Mouse (Mus musculus): ENCODE measurements at regions not wholly inside any gene's neighbourhood (a gene's known extent, or its start where the extent isn't known, plus 50 kb on each side); places are given as distances from the start of the nearest gene placed in this dataset.
A peak's percentile ranks its signal among the peaks of the same experiment; 100 is the strongest.
"Not testable (repeated sequence)": the region's sequence is repeated elsewhere in the genome, so short reads cannot be mapped to it uniquely, and the experiment has no call there.

DNA sequence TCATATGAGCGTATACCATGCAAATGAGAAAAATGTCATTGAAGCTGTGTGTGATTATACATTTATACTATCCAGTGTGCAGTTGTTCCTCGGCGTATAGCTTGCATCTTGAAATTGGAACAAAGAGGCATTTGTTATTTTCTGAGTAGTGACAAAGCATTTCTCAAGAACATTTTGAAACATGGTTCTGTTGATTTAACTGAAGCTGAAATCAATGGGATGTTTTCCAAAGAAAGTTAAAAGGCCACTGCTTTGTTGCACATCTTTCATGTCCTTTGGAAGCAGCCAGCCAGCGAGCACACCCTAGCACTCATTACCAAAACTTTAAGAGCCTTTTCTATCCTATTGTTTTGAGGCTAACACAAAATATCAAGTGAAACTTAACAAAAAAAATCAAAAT, 594.1 kb upstream of the Klhl29 start:
- DNase-seq (ENCODE audit: low read depth, low spot score) = no peak

DNA sequence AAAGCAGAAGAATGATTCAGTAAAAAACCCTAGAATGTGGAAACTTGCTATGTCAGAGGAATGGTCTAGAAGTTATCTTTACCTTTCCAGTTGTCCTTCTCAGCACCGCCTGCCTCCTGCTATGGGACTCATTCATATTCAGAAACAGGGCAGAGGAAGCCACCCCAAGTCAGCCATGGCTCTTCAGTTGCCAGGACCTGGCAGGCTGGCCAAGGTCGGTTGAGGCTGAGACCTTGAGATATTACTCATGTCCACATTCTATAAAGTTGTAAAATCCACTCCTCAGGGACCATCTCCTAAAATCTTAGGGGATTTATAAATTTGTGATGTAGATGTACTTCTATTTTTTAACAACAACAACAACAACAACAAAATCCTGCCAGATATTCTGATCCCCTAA, 580.7 kb upstream of the Klhl29 start:
- DNase-seq (ENCODE audit: low read depth, low spot score) = no peak

DNA sequence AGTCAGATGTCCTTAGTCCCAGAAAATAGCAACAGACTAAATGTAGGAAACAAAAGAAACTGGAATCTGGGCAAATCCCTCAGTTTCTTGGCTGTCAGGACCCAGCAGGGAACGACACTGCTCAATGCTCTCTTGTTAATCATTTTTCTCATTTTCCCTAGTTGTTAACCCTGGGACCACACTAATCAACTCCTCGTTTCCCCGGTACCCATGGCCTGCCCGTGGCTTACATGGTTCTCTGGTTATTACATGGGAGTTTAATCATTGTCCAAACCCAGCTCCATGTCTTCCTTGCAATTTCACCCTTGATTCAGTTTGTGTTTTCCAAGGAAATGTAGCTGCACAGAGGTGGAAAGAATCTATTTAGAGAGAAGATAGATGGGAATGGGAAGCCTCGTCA, 580.1 kb upstream of the Klhl29 start:
- peak; percentile 1 for DNase-seq (ENCODE audit: low read depth, low spot score)

DNA sequence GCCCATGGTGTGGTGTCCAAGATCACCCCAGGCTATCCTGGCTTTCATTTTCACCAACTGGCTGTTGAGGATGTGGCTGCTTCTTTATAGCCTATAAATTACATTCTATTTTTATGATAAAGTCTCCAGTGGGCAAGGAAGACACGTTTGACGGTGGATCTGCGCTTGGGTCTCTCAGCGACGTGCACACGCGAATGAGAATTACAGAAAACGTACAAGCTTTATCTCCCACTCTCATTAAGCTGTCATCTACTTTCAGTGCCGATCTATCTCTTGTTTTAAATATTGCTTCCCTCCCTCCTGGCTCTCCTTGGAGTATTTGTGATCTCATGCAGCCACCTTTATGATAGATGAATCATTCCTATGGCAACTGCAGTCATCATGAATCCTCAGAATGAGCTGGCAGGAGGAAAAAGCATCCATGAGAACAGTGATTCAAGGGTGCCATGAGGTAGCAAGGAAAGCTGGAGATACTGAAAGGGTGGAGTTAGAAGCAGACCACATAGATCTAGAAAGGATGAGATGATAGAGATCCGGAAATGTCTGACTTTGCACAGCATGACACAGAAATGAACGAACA, 568.0 kb upstream of the Klhl29 start:
- DNase-seq (ENCODE audit: low read depth, low spot score) = no peak

DNA sequence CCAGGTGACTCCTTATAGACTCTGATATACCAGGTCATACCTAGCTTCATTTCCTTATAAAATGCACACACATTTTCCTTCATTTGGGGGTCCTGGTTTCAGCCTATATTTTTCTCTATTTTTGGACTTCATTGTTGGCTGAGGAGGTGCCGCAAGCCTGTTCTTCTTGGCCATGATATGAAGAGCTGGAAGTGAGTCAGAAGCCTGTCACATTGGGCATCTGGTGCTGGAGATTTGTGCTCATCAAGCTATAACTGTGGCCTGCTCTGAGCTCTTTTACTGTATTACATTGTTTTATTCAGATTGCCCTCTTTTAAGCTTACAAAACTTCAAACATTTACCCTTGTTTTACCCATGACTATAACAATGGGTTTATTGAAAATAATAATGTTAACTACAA, 545.8 kb upstream of the Klhl29 start:
- no peak for DNase-seq (ENCODE audit: low read depth, low spot score)

DNA sequence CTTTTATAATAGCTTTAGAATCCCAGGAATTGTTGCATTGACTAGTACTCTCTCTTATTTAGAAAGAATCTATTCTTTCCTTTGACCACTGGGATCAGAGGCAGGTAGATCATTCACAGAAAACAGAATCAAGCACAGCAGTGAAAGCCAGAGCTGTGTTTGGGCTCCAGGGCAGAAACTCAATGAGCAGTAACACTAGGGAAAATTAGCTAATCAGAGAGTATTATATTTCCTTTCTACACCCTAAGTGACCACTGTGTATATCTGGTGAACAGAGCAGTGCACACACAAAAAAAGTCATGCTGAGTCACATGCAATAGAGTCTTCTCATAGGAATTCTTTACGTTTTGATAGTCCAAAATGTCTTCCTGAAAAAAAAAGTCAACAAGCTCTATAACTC, 542.5 kb upstream of the Klhl29 start:
- DNase-seq (ENCODE audit: low read depth, low spot score) = no peak

DNA sequence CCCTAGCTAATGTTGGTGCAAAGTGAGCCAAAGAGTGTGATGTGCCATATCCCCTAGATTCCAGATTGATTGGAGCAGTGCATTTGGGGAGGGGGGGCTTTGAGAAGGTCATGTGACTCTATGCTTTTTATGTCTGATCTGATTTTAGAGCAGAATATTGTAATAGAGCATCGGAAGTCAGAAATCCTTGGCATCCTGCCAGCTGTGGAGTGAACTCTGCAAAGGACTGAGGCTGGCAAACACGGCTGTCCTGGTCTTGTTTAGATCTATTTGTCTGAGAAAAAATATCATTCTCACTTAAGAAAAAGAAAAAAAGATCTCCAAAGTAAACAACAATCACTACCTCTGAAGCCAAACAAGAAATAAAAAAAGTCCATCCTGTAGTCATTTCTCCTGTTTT, 530.8 kb upstream of the Klhl29 start:
- no peak for DNase-seq (ENCODE audit: low read depth, low spot score)

DNA sequence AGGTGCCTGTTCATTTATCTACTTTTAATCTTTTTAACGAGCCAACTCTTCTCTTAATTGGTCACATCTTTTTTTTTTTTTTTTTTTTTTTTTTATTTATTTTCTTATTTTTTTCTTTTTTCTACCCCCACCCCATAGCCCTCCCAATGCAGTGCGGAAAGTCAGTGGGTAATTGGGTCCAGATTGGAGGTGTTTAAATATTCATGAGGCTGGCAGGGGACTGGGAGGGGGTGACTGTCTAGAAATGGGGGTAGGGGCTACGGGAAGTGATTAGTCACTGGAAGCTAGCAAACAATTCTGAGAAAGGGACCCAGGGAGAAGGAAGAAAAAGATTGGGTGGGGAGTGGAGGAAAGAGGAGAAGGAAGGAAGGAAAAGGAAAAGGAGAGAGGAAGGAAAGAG, 516.3 kb upstream of the Klhl29 start:
- DNase-seq (ENCODE audit: low read depth, low spot score) = not testable (repeated sequence)

DNA sequence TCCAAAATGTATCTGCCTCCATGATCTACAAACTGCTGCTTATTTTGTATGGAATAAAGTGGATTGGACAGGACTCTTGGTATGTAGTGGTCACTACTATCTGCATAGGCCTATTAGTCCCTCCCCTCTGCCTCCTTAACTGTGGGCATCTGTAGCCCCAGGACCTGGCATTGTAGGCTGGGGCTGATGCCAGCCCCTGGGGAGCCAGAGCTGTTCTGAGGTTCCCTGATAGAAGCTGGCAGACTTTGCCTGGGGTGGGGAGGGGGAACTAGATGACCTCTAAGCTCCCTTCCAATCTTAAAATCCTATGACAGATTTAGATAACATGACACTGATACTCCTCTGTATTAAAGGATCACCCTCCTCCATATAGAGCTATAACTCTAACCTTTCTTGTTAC, 491.2 kb upstream of the Klhl29 start:
- no peak for DNase-seq (ENCODE audit: low read depth, low spot score)

DNA sequence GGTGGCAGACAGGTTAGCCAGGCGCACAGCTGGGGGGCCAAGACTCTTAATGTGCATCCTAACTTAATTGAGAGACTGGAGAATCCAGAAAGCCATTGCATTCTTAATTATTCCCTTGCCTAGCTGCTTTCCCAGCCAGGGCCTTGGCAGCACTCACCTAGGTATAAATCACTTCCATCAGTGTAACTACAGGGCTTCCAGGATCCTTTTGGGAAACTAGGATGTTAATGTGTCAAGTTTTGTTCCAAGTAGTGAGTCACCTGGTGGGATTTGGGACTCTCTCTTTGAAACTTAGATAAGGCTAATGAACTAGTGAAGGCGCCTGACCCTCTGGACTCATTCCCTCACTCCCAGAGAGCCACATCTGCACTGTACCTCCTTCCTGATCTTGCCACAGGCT, 484.3 kb upstream of the Klhl29 start:
- no peak for DNase-seq (ENCODE audit: low read depth, low spot score)

DNA sequence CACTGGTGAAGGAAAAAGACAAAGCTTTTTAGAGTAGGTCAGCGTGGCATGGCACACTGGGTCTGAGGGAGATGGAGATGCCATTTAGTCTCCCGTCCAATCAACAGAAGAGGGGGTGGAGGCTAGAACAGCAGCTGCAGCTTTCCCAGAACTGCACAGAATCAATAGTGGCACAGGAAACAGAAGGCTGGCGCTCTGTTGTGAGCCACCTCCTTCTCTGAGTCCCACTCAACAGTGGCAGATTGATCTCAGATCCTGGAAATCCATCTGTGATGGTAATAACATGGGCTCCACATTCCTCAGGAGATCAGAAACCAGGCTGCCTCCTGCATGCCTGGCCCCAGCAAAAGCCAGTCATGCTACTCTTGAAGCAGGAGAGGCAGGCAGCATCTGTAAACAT, 480.9 kb upstream of the Klhl29 start:
- DNase-seq (ENCODE audit: low read depth, low spot score) = no peak

DNA sequence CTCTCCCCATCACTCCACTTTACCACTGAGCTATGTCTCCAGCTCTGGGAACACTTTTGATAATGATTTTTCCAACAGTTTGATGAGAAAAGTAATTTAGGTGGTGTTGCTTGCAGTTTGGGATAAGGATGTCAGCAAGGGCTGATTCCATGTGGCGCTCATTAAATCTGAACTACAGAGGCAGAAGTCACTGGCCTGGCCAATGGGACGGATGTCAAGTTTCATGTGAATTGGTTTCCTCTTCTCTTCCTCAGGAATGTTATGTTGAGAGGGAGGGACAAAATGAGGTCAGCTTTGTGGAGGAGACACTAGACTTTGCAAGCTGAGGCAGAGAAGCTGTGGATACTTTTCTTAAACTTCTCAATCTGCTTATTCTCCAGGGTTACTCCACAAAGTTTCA, 434.9 kb upstream of the Klhl29 start:
- DNase-seq (ENCODE audit: low read depth, low spot score) = peak; percentile 21

DNA sequence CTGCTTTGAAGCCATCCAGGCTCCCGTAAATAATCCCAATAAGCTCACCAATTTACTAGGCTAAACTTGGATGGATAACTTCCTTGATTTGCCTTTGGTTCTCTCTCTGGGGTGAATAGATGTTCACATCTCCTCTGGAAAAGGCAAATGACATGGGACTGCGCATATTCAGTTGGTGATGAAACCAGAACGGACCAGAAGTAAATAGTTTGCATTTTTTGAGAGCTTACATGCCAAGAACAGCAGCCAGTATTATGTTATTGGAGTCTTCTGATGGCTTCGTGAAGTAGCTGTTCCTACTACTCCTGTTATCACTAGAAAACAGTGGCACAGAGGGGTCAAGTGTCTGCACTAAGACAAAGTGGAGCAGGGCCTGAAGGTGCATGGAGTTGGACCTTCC, 434.5 kb upstream of the Klhl29 start:
- no peak for DNase-seq (ENCODE audit: low read depth, low spot score)

DNA sequence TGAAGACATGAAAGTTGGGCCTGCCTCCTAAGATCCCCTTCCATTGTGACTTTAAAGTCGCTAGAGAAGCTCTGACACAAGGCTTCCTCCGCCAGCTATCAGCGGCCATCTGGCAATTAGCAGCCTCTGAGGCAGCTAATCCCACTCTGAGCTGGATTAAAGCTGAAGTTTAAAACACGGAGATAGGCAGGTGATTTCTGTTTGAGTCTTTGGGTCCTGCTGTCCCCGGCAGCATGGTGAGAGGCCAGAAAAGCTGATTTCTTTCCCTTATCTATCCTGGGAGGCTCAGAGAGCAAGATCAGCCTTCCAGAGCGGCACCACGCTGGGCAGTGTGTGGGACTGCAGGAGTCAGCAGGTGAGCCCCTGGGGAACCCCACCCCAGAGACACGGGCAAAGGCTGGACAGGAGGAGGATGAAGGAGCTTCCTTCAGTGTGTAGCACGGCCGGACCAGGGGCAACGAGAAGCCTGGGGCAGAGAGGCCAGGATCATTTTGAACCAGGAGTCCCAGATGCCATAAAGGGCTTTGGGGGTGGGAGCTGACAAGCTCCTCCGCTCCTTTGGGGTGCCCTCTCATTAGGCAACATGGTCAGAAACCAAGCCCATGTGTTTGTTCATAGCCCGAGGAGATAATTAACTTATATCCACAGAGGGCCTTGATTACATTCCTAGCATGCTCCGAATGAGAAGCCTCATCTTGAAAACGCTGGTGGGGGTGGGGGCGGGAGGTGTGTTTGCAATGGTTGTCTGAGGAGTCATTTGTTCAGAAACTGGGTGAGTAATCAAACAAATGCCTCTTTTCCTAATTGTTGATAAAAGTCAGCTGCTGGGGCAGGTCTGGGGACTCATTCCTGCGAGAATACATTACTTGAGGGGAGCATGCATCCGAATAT, 432.8 kb upstream of the Klhl29 start:
- no peak for DNase-seq (ENCODE audit: low read depth, low spot score)

DNA sequence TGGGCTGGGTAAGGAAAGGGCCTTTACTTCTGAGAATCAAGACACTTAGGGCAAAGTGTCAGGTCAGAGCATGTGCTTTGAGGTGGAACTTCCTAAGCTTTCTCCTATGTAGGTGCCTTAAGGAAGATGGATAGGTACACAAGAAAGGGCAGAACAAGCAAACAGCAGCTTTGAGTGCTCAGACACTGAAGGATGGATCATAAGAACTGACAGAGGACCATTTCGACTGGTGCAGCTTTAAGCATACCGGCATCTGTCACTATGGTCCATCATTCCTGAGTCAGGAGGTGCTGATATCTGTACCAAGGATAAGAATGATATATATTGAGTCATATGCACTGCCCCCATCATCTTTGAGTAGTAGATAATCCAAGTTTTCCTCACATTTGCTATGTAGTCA, 430.2 kb upstream of the Klhl29 start:
- DNase-seq (ENCODE audit: low read depth, low spot score) = no peak

DNA sequence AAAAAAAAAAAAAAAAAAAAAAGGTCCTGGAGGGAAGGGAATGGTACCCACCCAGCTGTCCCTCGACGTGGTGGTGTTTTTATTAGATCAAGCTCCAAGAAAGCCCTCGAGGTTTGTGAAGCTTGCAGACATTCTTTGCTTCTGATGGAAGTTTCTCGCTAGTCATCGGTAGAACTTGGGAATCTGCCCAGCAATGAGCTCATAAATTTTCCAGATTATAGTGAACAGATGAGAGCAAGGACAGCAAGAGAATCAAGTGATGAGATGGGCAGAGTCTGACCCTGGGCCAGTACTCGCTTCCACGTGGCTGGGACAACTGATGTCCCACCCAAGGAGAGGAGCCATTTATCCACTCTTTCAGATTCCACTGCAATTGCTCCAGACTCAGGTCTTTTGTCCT, 417.6 kb upstream of the Klhl29 start:
- DNase-seq (ENCODE audit: low read depth, low spot score) = no peak

DNA sequence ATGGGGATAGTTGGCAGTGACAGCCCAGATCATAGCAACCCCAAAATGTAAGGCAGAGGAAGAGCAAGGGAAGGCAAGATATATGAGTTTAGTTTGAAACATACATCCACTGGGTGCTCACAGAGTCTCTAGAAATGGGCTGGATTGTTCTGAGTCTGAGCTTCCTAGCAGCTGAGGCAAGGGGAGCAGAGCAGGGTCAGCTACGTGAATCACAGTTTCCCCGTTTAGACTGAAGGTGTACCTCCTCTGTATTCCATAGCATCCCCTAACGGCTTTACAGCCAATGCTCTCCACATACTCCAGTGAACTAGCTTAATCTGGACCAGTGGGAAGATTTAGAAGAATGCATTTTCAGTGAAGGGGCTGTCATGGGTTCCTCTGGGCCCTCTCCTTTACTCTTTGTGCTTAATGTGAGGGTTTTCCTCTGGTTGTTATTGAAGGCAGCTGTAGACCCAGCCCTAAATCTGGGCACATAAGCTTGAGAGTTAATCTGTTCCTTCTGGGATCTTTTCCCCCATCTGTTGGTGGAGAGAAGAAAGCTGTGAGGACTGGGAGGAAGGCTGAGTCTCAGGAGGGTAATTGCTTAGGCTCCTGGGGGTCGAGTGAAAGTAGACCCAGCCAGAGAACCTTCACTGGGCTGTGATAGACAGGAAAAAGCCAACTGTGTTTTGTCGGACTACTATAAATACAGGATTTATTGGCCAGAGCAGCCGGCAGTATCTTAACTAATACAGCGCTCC, 411.8 kb upstream of the Klhl29 start:
- peak; percentile 75 for DNase-seq (ENCODE audit: low read depth, low spot score)

DNA sequence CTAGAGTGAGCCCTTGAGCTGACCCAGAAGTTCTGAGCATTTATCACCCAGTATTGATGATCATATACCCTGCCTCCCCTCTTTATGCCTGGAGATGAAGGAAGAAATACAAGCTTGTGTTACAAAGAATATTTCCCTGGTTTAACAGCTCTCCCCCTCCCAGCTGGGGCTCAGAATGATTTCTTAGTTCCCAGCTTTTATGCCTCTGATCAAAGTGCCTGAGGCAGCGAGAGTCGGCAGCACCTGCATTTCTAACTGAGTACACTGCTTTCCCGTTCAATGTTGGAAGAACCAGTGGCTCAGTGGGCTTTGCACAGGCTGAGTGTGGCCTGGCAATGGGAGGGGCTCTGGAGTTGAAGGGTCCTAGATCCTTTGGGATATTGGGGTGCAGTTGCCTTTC, 405.8 kb upstream of the Klhl29 start:
- DNase-seq (ENCODE audit: low read depth, low spot score) = peak; percentile 24

DNA sequence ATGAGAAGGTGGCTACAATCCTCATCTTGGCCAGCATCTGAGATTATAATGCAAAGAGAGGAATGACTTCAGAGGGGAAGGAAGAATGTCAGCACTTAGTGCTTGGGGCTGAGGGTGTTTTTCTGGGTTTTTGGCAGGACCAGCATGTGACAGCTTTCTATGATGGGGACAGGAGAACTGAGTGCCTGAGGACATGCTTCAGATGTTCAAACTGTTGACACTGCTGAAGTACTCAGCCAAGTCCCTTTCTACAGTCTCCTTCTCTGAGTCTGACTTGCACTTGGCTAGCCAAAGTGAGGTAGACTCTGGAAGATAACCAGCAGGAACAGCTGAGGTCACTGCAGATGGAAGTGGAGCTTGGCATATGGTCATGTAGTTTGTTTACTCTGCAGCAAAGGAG, 402.1 kb upstream of the Klhl29 start:
- no peak for DNase-seq (ENCODE audit: low read depth, low spot score)

DNA sequence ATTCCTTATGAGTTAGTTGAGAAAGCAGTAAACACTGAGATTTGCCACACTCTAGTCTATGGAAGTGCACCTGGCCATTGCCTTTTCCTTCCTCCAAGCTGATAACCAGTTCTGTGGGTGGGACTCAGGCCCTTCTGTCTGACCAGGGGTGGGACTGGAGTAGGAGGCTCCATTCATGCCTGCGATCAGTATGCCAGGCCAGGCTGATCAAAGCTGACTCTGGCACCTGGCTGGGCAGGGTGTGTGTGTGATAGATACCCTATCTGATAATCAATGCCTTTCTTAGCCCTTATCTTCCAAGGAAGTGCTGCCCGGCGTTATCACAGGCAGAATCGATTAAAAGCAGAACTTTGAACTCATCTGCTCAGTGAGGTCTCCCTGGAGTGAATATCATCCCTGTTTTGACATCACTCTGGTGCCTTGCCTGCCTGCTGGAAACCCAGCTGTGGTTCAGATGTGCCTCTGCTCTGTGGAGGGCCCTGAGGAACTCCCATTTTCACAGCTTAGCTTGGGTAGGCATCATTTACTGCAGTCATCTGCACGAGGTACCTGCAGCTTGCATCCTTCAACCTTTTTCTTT, 396.0 kb upstream of the Klhl29 start:
- no peak for DNase-seq (ENCODE audit: low read depth, low spot score)

DNA sequence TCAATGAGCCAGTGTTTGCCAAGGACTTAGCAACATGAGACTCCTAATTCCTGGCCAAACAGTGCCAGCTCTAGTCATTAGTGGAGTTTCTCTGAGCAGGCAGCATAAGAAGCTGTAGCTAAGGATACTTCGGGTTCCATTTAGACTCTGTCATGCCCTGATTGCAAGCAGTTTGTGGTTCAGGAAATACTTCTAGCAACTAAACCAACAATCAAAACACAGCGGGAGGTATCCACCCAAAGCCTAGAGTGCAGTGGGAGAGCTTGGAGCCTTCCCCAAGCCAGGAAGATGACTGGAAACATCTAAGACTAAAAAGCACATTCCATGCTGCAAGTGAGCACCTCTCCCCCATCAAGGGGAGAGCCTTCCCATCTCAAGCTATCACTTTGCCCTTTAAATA, 395.0 kb upstream of the Klhl29 start:
- DNase-seq (ENCODE audit: low read depth, low spot score) = no peak

DNA sequence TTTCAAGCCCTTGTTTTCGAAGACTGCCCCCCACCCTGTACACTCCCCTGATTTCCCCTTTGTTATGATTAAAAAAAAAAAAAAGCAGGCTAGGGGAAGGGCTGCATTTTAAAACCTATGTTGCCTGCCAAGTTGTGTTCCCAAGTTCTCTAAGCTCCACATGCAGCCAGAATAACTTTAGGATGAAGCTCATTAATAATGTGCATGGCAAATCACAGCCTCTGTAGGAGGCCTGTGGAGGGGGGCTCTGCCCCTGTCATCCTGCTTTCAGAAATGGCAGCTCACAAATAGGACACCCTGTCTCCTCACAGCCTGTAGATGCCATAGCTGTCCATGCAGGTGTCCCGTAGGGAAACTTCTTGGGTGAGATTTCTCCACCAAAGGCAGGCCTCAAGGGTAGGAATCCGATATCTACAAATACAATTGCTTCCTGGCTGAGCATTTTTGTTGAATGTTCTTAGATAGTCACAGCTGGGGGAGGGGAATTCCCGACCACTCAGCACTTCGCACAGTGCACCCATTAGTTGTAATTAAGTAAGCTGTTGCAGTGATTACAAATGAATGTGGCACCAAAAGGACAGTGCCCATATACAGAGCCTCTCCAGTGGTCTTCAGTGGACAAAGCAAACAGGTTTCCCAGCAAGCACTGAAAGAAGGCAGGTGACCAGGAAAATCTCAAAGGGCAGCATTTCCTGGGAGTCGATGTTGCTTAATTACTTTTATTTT, 389.1 kb upstream of the Klhl29 start:
- DNase-seq (ENCODE audit: low read depth, low spot score) = no peak

Data from forelimb bud, embryonic 11.5 days (tissue).